Mouse (Mus musculus): ENCODE results near the gene Crot. TPM values are rescaled to one million over a fixed set of nuclear protein-coding genes. Genes with fewer than 3 reads are reported as not detected.

Gene Crot
- 21.7 and 24.2 TPM in 2 replicates for polyA plus RNA-seq (2014; fragmentation: Nextera tagmentation; extraction: Ambion mirVana)

DNA sequence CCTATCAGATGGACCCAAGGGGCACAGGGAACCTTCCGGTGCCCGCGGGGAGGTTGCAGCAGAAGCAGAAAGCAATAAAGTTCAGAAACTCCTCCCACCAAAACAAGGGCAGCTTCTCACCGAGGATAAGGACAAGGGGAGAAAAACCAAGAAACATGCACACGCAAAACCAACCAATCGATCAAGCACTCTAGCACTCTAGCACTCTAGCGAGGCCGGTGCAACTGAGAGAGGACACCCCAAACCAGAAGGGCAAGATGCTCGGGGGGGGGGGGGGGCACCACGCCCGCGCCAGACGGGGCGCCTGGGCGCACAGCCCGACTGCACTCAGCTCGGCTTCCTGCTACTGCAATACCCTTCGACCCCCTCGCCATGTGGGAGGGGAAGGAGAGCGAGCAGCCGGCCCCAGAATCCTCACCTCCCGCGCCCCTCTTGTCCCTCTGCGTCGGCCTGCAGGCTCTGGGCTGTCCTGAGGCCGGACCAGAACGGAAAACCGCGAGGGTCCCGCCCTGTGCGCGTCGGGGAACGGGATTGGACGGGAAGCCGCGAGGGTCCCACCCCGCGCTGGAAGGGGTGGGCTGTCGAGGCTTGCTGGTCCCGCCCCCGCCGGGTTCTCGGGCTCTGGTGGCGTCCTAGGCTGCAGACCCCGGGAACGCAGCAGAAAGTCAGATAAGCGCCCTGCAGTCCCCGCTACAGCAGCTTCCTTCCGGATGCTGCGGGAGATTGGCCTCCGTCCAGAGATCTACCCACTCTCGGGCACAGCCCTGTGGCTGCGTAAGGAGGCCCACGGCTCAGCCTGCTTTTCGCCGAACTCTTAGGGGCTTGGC, at the start of gene Crot:
TSS of gene Crot (minus strand) at position 639 of the 827 bp plus-strand sequence.
- DNase-seq (ENCODE audit: low spot score) (peak; percentile 97), ATAC-seq (peak; percentile 99)
- no peaks in the 10 kb centered on the region for H3K27me3 ChIP-seq (replicated peaks; ENCODE audit: control insufficient read depth, insufficient read depth, low read length)
- peak within 1 kb of the TSS; percentile 82 for H3K27ac ChIP-seq (ENCODE audit: low read depth, low read length)
- H3K4me1 ChIP-seq (ENCODE audit: control insufficient read depth, insufficient read depth, low read length), result peaks cover 8% of the 10 kb centered on the region; the same call in 1 of the 2 replicates
- under 1% methylated on average over 56 of the region's 57 CpGs for WGBS
- H3K9ac ChIP-seq (ENCODE audit: low read length), result peak within 1 kb of the TSS; percentile 81
- H3K4me2 ChIP-seq (ENCODE audit: low read length), result peak within 1 kb of the TSS; percentile 81
- no peaks in the 10 kb centered on the region for H3K36me3 ChIP-seq (ENCODE audit: control insufficient read depth, insufficient read depth, low read length)
- no peaks in the 10 kb centered on the region for H3K9me3 ChIP-seq (replicated peaks; ENCODE audit: control insufficient read depth, low read length)
- peak within 1 kb of the TSS; percentile 68 for H3K4me3 ChIP-seq (ENCODE audit: low read depth, low read length)

DNA sequence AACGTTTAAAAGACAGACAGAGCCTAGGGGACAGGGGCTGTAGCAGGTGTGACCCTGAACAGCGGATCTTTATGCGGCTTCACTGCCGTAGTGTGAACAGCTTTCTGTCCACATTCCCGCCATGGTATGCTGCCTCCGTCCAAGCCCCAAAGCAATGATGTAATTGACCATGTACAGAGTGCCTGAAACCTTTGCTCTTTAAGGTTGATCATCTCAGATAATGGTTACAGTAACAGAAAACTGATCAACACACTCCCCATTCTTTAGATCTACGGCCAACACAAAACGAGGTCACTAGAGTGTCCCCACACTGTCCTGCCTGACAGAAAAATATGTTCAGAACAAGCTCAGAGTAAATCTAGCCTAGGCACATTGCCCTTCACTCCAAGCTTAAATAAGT, 48.8 kb upstream of the Crot start:
- no peak overlapping the region for H3K9ac ChIP-seq (ENCODE audit: low read length)
- no peaks in the 10 kb centered on the region for H3K27me3 ChIP-seq (replicated peaks; ENCODE audit: control insufficient read depth, insufficient read depth, low read length)
- no peak overlapping the region for H3K27ac ChIP-seq (ENCODE audit: low read depth, low read length)
- no peak for ATAC-seq
- no peaks in the 10 kb centered on the region for H3K9me3 ChIP-seq (replicated peaks; ENCODE audit: control insufficient read depth, low read length)
- no peak overlapping the region for H3K4me3 ChIP-seq (ENCODE audit: low read depth, low read length)
- WGBS, result 91% methylated on average over 8 of the region's 8 CpGs
- H3K4me2 ChIP-seq (ENCODE audit: low read length), result no peak overlapping the region
- DNase-seq (ENCODE audit: low spot score), result no peak
- no peaks in the 10 kb centered on the region for H3K36me3 ChIP-seq (ENCODE audit: control insufficient read depth, insufficient read depth, low read length)
- no peaks in the 10 kb centered on the region; the same call in 1 of the 2 replicates for H3K4me1 ChIP-seq (ENCODE audit: control insufficient read depth, insufficient read depth, low read length)

GRCm38 (mm10) chr5:9044821-9045220, 47.7 kb upstream of the Crot start:
- Histone ChIP-seq H3K9ac (ENCODE audit: low read length) (no peak overlapping the region), H3K4me2 (ENCODE audit: low read length) (no peak overlapping the region), H3K4me3 (ENCODE audit: low read depth, low read length) (no peak overlapping the region), H3K9me3 (replicated peaks; ENCODE audit: control insufficient read depth, low read length) (no peaks in the 10 kb centered on the region), H3K27ac (ENCODE audit: low read depth, low read length) (no peak overlapping the region), H3K27me3 (replicated peaks; ENCODE audit: control insufficient read depth, insufficient read depth, low read length) (no peaks in the 10 kb centered on the region), H3K4me1 (ENCODE audit: control insufficient read depth, insufficient read depth, low read length) (no peaks in the 10 kb centered on the region; the same call in 1 of the 2 replicates), H3K36me3 (ENCODE audit: control insufficient read depth, insufficient read depth, low read length) (no peaks in the 10 kb centered on the region)
- DNase-seq (ENCODE audit: low spot score) (peak; percentile 64), ATAC-seq (peak; percentile 78)
- WGBS, result 4% methylated on average over 2 of the region's 2 CpGs

DNA sequence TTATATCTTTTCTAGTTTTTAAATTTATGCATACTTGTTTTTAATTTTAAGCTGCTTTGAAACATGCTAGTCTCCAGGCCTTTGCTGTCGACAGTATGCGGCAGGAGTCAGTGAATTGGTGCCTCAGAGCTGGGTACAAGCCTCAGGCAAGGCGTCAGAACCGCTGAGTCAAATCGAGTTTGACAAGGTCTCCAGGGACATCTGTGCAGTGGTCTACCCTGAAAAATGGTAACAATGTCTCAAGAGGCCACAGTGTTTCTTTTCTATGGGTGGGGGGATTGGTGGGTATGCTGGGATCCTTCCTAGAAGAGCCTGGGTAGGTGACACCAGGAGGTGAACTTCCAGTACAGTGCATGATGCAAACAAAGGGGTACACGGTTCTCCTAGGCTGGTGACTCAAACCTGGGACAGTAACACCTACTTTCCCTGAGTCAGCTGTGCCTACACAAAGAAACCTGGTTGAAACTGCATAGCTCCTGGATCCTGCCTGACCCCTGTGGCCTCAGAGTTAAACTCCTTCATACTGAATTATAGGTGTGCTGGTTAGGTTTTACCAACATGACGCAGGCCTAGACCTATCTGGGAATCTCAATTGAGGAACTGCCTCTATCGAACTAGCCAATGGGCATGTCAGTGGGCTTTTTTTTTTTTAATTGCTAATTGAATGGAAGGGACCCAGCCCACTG, 46.6 kb upstream of the Crot start:
- Histone ChIP-seq H3K9me3 (replicated peaks; ENCODE audit: control insufficient read depth, low read length) (no peaks in the 10 kb centered on the region), H3K4me3 (ENCODE audit: low read depth, low read length) (no peak overlapping the region), H3K36me3 (ENCODE audit: control insufficient read depth, insufficient read depth, low read length) (no peaks in the 10 kb centered on the region), H3K9ac (ENCODE audit: low read length) (no peak overlapping the region), H3K27ac (ENCODE audit: low read depth, low read length) (no peak overlapping the region), H3K4me1 (ENCODE audit: control insufficient read depth, insufficient read depth, low read length) (no peaks in the 10 kb centered on the region; the same call in 1 of the 2 replicates), H3K27me3 (replicated peaks; ENCODE audit: control insufficient read depth, insufficient read depth, low read length) (no peaks in the 10 kb centered on the region), H3K4me2 (ENCODE audit: low read length) (no peak overlapping the region)
- DNase-seq (ENCODE audit: low spot score), result no peak
- no peak for ATAC-seq
- WGBS, result 74% methylated on average over 8 of the region's 8 CpGs

- no peak overlapping the region for H3K27ac ChIP-seq (ENCODE audit: low read depth, low read length)
- 10% methylated on average over 10 of the region's 10 CpGs for WGBS
- no peak for ATAC-seq
- peak; percentile 45 for DNase-seq (ENCODE audit: low spot score)
- no peak overlapping the region for H3K4me3 ChIP-seq (ENCODE audit: low read depth, low read length)
- no peaks in the 10 kb centered on the region for H3K27me3 ChIP-seq (replicated peaks; ENCODE audit: control insufficient read depth, insufficient read depth, low read length)
- no peak overlapping the region for H3K4me2 ChIP-seq (ENCODE audit: low read length)
- no peak overlapping the region for H3K9ac ChIP-seq (ENCODE audit: low read length)
- H3K4me1 ChIP-seq (ENCODE audit: control insufficient read depth, insufficient read depth, low read length), result no peaks in the 10 kb centered on the region; the same call in 1 of the 2 replicates
- no peaks in the 10 kb centered on the region for H3K9me3 ChIP-seq (replicated peaks; ENCODE audit: control insufficient read depth, low read length)
- no peaks in the 10 kb centered on the region for H3K36me3 ChIP-seq (ENCODE audit: control insufficient read depth, insufficient read depth, low read length)
Measured at GRCm38 (mm10) chr5:9042721-9043416, 45.7 kb upstream of the Crot start.

GRCm38 (mm10) chr5:9040665-9041215, 43.6 kb upstream of the Crot start:
- Histone ChIP-seq H3K36me3 (ENCODE audit: control insufficient read depth, insufficient read depth, low read length) (no peaks in the 10 kb centered on the region), H3K27me3 (replicated peaks; ENCODE audit: control insufficient read depth, insufficient read depth, low read length) (no peaks in the 10 kb centered on the region), H3K4me1 (ENCODE audit: control insufficient read depth, insufficient read depth, low read length) (no peaks in the 10 kb centered on the region; the same call in 1 of the 2 replicates), H3K4me3 (ENCODE audit: low read depth, low read length) (no peak overlapping the region), H3K9ac (ENCODE audit: low read length) (no peak overlapping the region), H3K9me3 (replicated peaks; ENCODE audit: control insufficient read depth, low read length) (no peaks in the 10 kb centered on the region), H3K27ac (ENCODE audit: low read depth, low read length) (no peak overlapping the region), H3K4me2 (ENCODE audit: low read length) (no peak overlapping the region)
- no peak for DNase-seq (ENCODE audit: low spot score)
- 90% methylated on average over 3 of the region's 3 CpGs for WGBS
- ATAC-seq, result no peak

- H3K9ac ChIP-seq (ENCODE audit: low read length), result no peak overlapping the region
- DNase-seq (ENCODE audit: low spot score) (no peak), ATAC-seq (no peak)
- H3K4me2 ChIP-seq (ENCODE audit: low read length), result no peak overlapping the region
- H3K4me1 ChIP-seq (ENCODE audit: control insufficient read depth, insufficient read depth, low read length), result no peaks in the 10 kb centered on the region; the same call in 1 of the 2 replicates
- no peaks in the 10 kb centered on the region for H3K27me3 ChIP-seq (replicated peaks; ENCODE audit: control insufficient read depth, insufficient read depth, low read length)
- H3K27ac ChIP-seq (ENCODE audit: low read depth, low read length), result no peak overlapping the region
- no peaks in the 10 kb centered on the region for H3K36me3 ChIP-seq (ENCODE audit: control insufficient read depth, insufficient read depth, low read length)
- no peak overlapping the region for H3K4me3 ChIP-seq (ENCODE audit: low read depth, low read length)
- no peaks in the 10 kb centered on the region for H3K9me3 ChIP-seq (replicated peaks; ENCODE audit: control insufficient read depth, low read length)
- 55% methylated on average over 7 of the region's 7 CpGs for WGBS
Measured at GRCm38 (mm10) chr5:9039978-9040377, 42.9 kb upstream of the Crot start.

DNA sequence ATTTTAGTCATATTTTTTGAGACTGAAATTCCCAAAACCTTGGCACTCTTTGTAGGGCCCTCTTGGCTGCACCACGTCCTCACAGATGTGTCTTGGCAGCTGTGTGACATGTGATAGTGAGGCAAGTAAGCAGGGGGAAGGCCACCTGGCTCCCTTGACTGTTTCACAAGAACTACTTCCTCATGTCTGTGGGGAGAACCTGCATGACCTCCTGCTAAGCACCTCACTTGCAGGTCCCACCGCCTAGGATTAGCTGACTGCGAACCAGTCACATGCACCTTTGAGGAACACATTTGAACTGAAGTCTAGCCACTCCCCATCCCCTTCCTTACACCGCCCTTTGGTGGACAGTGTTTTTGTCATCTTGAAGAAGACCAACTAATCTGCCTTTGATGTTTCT, 40.2 kb upstream of the Crot start:
- H3K4me3 ChIP-seq (ENCODE audit: low read depth, low read length), result no peak overlapping the region
- no peak overlapping the region for H3K4me2 ChIP-seq (ENCODE audit: low read length)
- H3K36me3 ChIP-seq (ENCODE audit: control insufficient read depth, insufficient read depth, low read length), result no peaks in the 10 kb centered on the region
- DNase-seq (ENCODE audit: low spot score) (no peak), ATAC-seq (no peak)
- no peak overlapping the region for H3K9ac ChIP-seq (ENCODE audit: low read length)
- H3K9me3 ChIP-seq (replicated peaks; ENCODE audit: control insufficient read depth, low read length), result no peaks in the 10 kb centered on the region
- no peaks in the 10 kb centered on the region for H3K27me3 ChIP-seq (replicated peaks; ENCODE audit: control insufficient read depth, insufficient read depth, low read length)
- no peak overlapping the region for H3K27ac ChIP-seq (ENCODE audit: low read depth, low read length)
- no peaks in the 10 kb centered on the region for H3K4me1 ChIP-seq (ENCODE audit: control insufficient read depth, insufficient read depth, low read length)
- WGBS, result 79% methylated on average over 4 of the region's 4 CpGs
